ENCODE assay signal across 28 mouse cellular contexts in the genomic region with DNA sequence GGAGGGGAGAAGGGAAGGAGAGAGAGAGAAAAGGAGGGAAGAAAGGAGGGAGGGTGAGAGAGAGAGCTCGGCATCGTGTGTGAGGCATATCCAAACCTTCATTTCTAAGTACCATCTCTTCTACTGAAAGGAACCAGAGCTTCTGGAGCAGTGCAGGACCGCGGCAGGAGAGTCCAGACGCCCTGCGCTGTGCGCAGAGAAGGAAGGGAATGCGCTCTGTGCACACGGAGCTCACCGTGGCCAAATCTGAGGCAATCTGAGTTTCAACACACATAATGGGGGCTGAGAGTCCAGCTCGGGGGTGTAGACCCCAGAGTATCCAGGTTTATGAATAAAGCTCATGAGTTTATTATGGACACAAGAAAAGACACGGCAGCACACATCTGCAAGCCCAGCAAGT. TPM values are rescaled to one million over a fixed set of nuclear protein-coding genes. Genes with fewer than 3 reads are reported as not detected.
DNase-seq lines count a peak whose midpoint lies in the region; ATAC-seq and TF ChIP-seq lines count a peak whose summit lies in the region.
"Had no signal": no experiment of that assay in that cellular context is flagged by ENCODE, and none has a peak within 500 bp of the region (broad histone marks: within the 10 kb centered on the region; RNA-seq: fewer than 3 reads in every experiment).

No protein-coding gene starts in this region.

- no peak overlapping the region for H3K9ac ChIP-seq in forebrain, postnatal 0 days
- H3K9ac ChIP-seq in forebrain, embryonic 14.5 days (ENCODE audit: low read length) = no peak overlapping the region
- H3K9ac ChIP-seq in kidney, embryonic 15.5 days = no peak overlapping the region
- no peak overlapping the region for H3K9ac ChIP-seq in midbrain, embryonic 11.5 days (ENCODE audit: low read length)
- H3K9ac ChIP-seq in midbrain, embryonic 15.5 days = no peak overlapping the region
- H3K9ac ChIP-seq: embryonic facial prominence, embryonic 15.5 days; heart, embryonic 13.5 days; liver, postnatal 0 days had no signal

- 0 out of 2 replicates have a peak overlapping the region, but pooled peaks have one; percentile 4 for H3K4me2 ChIP-seq in forebrain, postnatal 0 days (ENCODE audit: low read depth)
- H3K4me2 ChIP-seq in forebrain, embryonic 14.5 days (ENCODE audit: low read length) = no peak overlapping the region
- H3K4me2 ChIP-seq in kidney, embryonic 15.5 days = no peak overlapping the region
- no peak overlapping the region for H3K4me2 ChIP-seq in midbrain, embryonic 11.5 days
- H3K4me2 ChIP-seq in midbrain, embryonic 15.5 days = no peak overlapping the region
- H3K4me2 ChIP-seq: embryonic facial prominence, embryonic 15.5 days; heart, embryonic 13.5 days had no signal

- DNase-seq in forebrain, postnatal 0 days = no peak
- no peak for DNase-seq in forebrain, embryonic 14.5 days (ENCODE audit: low spot score)
- DNase-seq in kidney, postnatal 10 days = no peak
- DNase-seq in midbrain, embryonic 11.5 days (ENCODE audit: low spot score, missing footprints) = peak; percentile 54
- no peak for DNase-seq in adrenal gland, adult 18-20 months (ENCODE audit: low spot score in 2 of 2)
- DNase-seq: adrenal gland, postnatal 25 days; cerebellum, adult 18-20 months; cerebellum, postnatal 25 days; liver, postnatal 0 days; lung, postnatal 4 days; right cerebral cortex, postnatal 25 days; thymus, postnatal 4 days had no signal

- no peaks in the 10 kb centered on the region for H3K27me3 ChIP-seq in forebrain, postnatal 0 days (ENCODE audit: insufficient read depth, low read length)
- no peaks in the 10 kb centered on the region for H3K27me3 ChIP-seq in forebrain, embryonic 14.5 days (replicated peaks; ENCODE audit: control insufficient read depth, insufficient read depth, low read length)
- H3K27me3 ChIP-seq in kidney, embryonic 15.5 days = no peaks in the 10 kb centered on the region
- H3K27me3 ChIP-seq in midbrain, embryonic 11.5 days (ENCODE audit: control insufficient read depth, insufficient read depth, low read length) = no peaks in the 10 kb centered on the region
- H3K27me3 ChIP-seq in midbrain, embryonic 15.5 days (replicated peaks) = no peaks in the 10 kb centered on the region
- H3K27me3 ChIP-seq: CH12.LX; embryonic facial prominence, embryonic 15.5 days; heart, embryonic 13.5 days had no signal

- no peak overlapping the region for H3K4me3 ChIP-seq in forebrain, postnatal 0 days (ENCODE audit: low read depth, low read length)
- no peak overlapping the region for H3K4me3 ChIP-seq in forebrain, embryonic 14.5 days (ENCODE audit: low read depth, low read length)
- no peak overlapping the region for H3K4me3 ChIP-seq in kidney, embryonic 15.5 days (replicated peaks)
- no peak overlapping the region for H3K4me3 ChIP-seq in midbrain, embryonic 11.5 days (ENCODE audit: low read depth, low read length)
- no peak overlapping the region for H3K4me3 ChIP-seq in midbrain, embryonic 15.5 days
- H3K4me3 ChIP-seq: embryonic facial prominence, embryonic 15.5 days; heart, embryonic 13.5 days had no signal

- no peak; the same call in 1 of the 2 replicates for ATAC-seq in forebrain, postnatal 0 days
- ATAC-seq in forebrain, embryonic 14.5 days = no peak; the same call in 1 of the 2 replicates
- ATAC-seq in kidney, embryonic 15.5 days (replicated peaks; ENCODE audit: low FRiP score) = no peak
- no peak for ATAC-seq in midbrain, embryonic 11.5 days (ENCODE audit: low FRiP score)
- no peak for ATAC-seq in midbrain, embryonic 15.5 days (replicated peaks)
- ATAC-seq: liver, postnatal 0 days had no signal

- peak overlapping the region; percentile 40; the same call in 1 of the 2 replicates for H3K27ac ChIP-seq in forebrain, postnatal 0 days (ENCODE audit: low read depth, low read length)
- no peak overlapping the region for H3K27ac ChIP-seq in forebrain, embryonic 14.5 days (ENCODE audit: low read depth, low read length)
- H3K27ac ChIP-seq in kidney, embryonic 15.5 days = peak overlapping the region; percentile 41; the same call in 1 of the 2 replicates
- no peak overlapping the region for H3K27ac ChIP-seq in midbrain, embryonic 11.5 days (ENCODE audit: low read depth, low read length)
- no peak overlapping the region for H3K27ac ChIP-seq in midbrain, embryonic 15.5 days
- H3K27ac ChIP-seq: embryonic facial prominence, embryonic 15.5 days; heart, embryonic 13.5 days had no signal

- H3K36me3 ChIP-seq in forebrain, postnatal 0 days (ENCODE audit: insufficient read depth) = no peaks in the 10 kb centered on the region
- H3K36me3 ChIP-seq in forebrain, embryonic 14.5 days (ENCODE audit: control insufficient read depth, insufficient read depth, low read length) = no peaks in the 10 kb centered on the region
- H3K36me3 ChIP-seq in kidney, embryonic 15.5 days = no peaks in the 10 kb centered on the region
- no peaks in the 10 kb centered on the region for H3K36me3 ChIP-seq in midbrain, embryonic 11.5 days (ENCODE audit: control insufficient read depth, insufficient read depth, low read length)
- H3K36me3 ChIP-seq in midbrain, embryonic 15.5 days (replicated peaks) = no peaks in the 10 kb centered on the region
- H3K36me3 ChIP-seq: embryonic facial prominence, embryonic 15.5 days had no signal

- H3K9me3 ChIP-seq in forebrain, postnatal 0 days (ENCODE audit: low read length) = no peaks in the 10 kb centered on the region
- H3K9me3 ChIP-seq in forebrain, embryonic 14.5 days (replicated peaks; ENCODE audit: control insufficient read depth, low read length) = no peaks in the 10 kb centered on the region
- H3K9me3 ChIP-seq in kidney, embryonic 15.5 days (replicated peaks) = no peaks in the 10 kb centered on the region
- no peaks in the 10 kb centered on the region for H3K9me3 ChIP-seq in midbrain, embryonic 11.5 days (ENCODE audit: control insufficient read depth, low read length)
- no peaks in the 10 kb centered on the region for H3K9me3 ChIP-seq in midbrain, embryonic 15.5 days
- H3K9me3 ChIP-seq: embryonic facial prominence, embryonic 15.5 days; heart, embryonic 13.5 days had no signal

- H3K4me1 ChIP-seq in forebrain, postnatal 0 days (ENCODE audit: insufficient read depth) = 0 out of 2 replicates have a peak, but pooled peaks cover 10% of the 10 kb centered on the region
- H3K4me1 ChIP-seq in forebrain, embryonic 14.5 days (ENCODE audit: control insufficient read depth, insufficient read depth, low read length) = peaks cover 11% of the 10 kb centered on the region; the same call in 1 of the 2 replicates
- peaks cover 54% of the 10 kb centered on the region for H3K4me1 ChIP-seq in kidney, embryonic 15.5 days
- H3K4me1 ChIP-seq in midbrain, embryonic 11.5 days (ENCODE audit: control insufficient read depth, insufficient read depth, low read length) = no peaks in the 10 kb centered on the region
- peaks cover 21% of the 10 kb centered on the region for H3K4me1 ChIP-seq in midbrain, embryonic 15.5 days

- no peak for TF ChIP-seq CTCF in forebrain, postnatal 0 days (IDR thresholded peaks at IDR 0.05; ENCODE audit: low read depth)

- WGBS in forebrain, postnatal 0 days = 65% methylated on average over 12 of the region's 12 CpGs
- 70% methylated on average over 12 of the region's 12 CpGs for WGBS in forebrain, embryonic 14.5 days
- 82% methylated on average over 12 of the region's 12 CpGs for WGBS in kidney, embryonic 15.5 days
- 85% methylated on average over 12 of the region's 12 CpGs for WGBS in midbrain, embryonic 11.5 days
- 82% methylated on average over 12 of the region's 12 CpGs for WGBS in midbrain, embryonic 15.5 days

RNA-seq across cellular contexts. Expression of a gene that starts 26.0 kb away (rescaled TPM):
- 32.9 and 35.1 TPM in 2 replicates for total RNA-seq in forebrain, postnatal 0 days (2014; rRNA removed)
- 2.0 and 2.3 TPM in 2 replicates for polyA plus RNA-seq in forebrain, postnatal 0 days (2015; fragmentation: Nextera tagmentation; extraction: Ambion mirVana)
- 3.5 and 3.7 TPM in 2 replicates for polyA plus RNA-seq in forebrain, embryonic 14.5 days (2014; fragmentation: Nextera tagmentation; extraction: Ambion mirVana)
- polyA plus RNA-seq in kidney, embryonic 15.5 days (2015; fragmentation: Nextera tagmentation; extraction: Ambion mirVana) = 3.9 and 4.1 TPM in 2 replicates
- 2.2 and 2.6 TPM in 2 replicates for polyA plus RNA-seq in midbrain, embryonic 11.5 days (2014; fragmentation: Nextera tagmentation; extraction: Ambion mirVana)
- 2.4 and 2.6 TPM in 2 replicates for polyA plus RNA-seq in midbrain, embryonic 15.5 days (2015; fragmentation: Nextera tagmentation; extraction: Ambion mirVana)
- total RNA-seq in adrenal gland, adult 18-20 months (2021) = 10 to 100 TPM; 39.6 to 44.5 TPM

RNA-seq across cellular contexts. Expression of a gene that starts 30.4 kb away (rescaled TPM):
- total RNA-seq in forebrain, postnatal 0 days (2014; rRNA removed) = 18.4 and 22.0 TPM in 2 replicates
- 33.0 and 34.4 TPM in 2 replicates for polyA plus RNA-seq in forebrain, postnatal 0 days (2015; fragmentation: Nextera tagmentation; extraction: Ambion mirVana)
- polyA plus RNA-seq in forebrain, embryonic 14.5 days (2014; fragmentation: Nextera tagmentation; extraction: Ambion mirVana) = 37.5 and 38.8 TPM in 2 replicates
- polyA plus RNA-seq in kidney, embryonic 15.5 days (2015; fragmentation: Nextera tagmentation; extraction: Ambion mirVana) = 152 and 174 TPM in 2 replicates
- polyA plus RNA-seq in midbrain, embryonic 11.5 days (2014; fragmentation: Nextera tagmentation; extraction: Ambion mirVana) = 70.3 and 74.3 TPM in 2 replicates
- 33.2 and 37.2 TPM in 2 replicates for polyA plus RNA-seq in midbrain, embryonic 15.5 days (2015; fragmentation: Nextera tagmentation; extraction: Ambion mirVana)
- total RNA-seq in adrenal gland, adult 18-20 months (2021) = 10 to 100 TPM; 54.4 to 77.9 TPM

RNA-seq across cellular contexts. Expression of a gene that starts 47.6 kb away (rescaled TPM):
- 0.38 TPM in 1 of 2 replicates, not detected in the other for total RNA-seq in forebrain, postnatal 0 days (2014; rRNA removed)
- polyA plus RNA-seq in forebrain, postnatal 0 days (2015; fragmentation: Nextera tagmentation; extraction: Ambion mirVana) = not detected in 2 replicates
- not detected in 2 replicates for polyA plus RNA-seq in forebrain, embryonic 14.5 days (2014; fragmentation: Nextera tagmentation; extraction: Ambion mirVana)
- polyA plus RNA-seq in kidney, embryonic 15.5 days (2015; fragmentation: Nextera tagmentation; extraction: Ambion mirVana) = not detected in 2 replicates
- not detected in 2 replicates for polyA plus RNA-seq in midbrain, embryonic 11.5 days (2014; fragmentation: Nextera tagmentation; extraction: Ambion mirVana)
- polyA plus RNA-seq in midbrain, embryonic 15.5 days (2015; fragmentation: Nextera tagmentation; extraction: Ambion mirVana) = not detected in 2 replicates
- under 1 TPM in 1 of 2 experiments, not detected in 1; 0.45 TPM for total RNA-seq in adrenal gland, adult 18-20 months (2021)
- total RNA-seq: adrenal gland, postnatal 25 days; CH12.LX; gastrocnemius, adult 8-10 months; heart, adult 18-20 months; heart, postnatal 25 days; layer of hippocampus, postnatal 25 days; left cerebral cortex, postnatal 25 days; liver, adult 2 months; MEL had no signal
- polyA plus RNA-seq: embryonic facial prominence, embryonic 15.5 days; heart, embryonic 13.5 days; large intestine, adult 2 months; liver, adult 2 months; liver, postnatal 0 days; neural tube, embryonic 14.5 days; spleen, adult 2 months; stomach, embryonic 14.5 days had no signal

RNA-seq across cellular contexts. Expression of a gene that starts 48.2 kb away (rescaled TPM):
- total RNA-seq in forebrain, postnatal 0 days (2014; rRNA removed) = not detected in 2 replicates
- not detected in 2 replicates for polyA plus RNA-seq in forebrain, postnatal 0 days (2015; fragmentation: Nextera tagmentation; extraction: Ambion mirVana)
- not detected in 2 replicates for polyA plus RNA-seq in forebrain, embryonic 14.5 days (2014; fragmentation: Nextera tagmentation; extraction: Ambion mirVana)
- not detected in 2 replicates for polyA plus RNA-seq in kidney, embryonic 15.5 days (2015; fragmentation: Nextera tagmentation; extraction: Ambion mirVana)
- polyA plus RNA-seq in midbrain, embryonic 11.5 days (2014; fragmentation: Nextera tagmentation; extraction: Ambion mirVana) = not detected in 2 replicates
- polyA plus RNA-seq in midbrain, embryonic 15.5 days (2015; fragmentation: Nextera tagmentation; extraction: Ambion mirVana) = not detected in 2 replicates
- total RNA-seq in adrenal gland, adult 18-20 months (2021) = not detected
- total RNA-seq: adrenal gland, postnatal 25 days; CH12.LX; gastrocnemius, adult 8-10 months; heart, adult 18-20 months; heart, postnatal 25 days; layer of hippocampus, postnatal 25 days; left cerebral cortex, postnatal 25 days; liver, adult 2 months; MEL had no signal
- polyA plus RNA-seq: embryonic facial prominence, embryonic 15.5 days; heart, embryonic 13.5 days; large intestine, adult 2 months; liver, adult 2 months; liver, postnatal 0 days; neural tube, embryonic 14.5 days; spleen, adult 2 months; stomach, embryonic 14.5 days had no signal

RNA-seq across cellular contexts. Expression of a gene that starts 59.6 kb away (rescaled TPM):
- total RNA-seq in forebrain, postnatal 0 days (2014; rRNA removed) = 0.62 TPM in 1 of 2 replicates, not detected in the other
- polyA plus RNA-seq in forebrain, postnatal 0 days (2015; fragmentation: Nextera tagmentation; extraction: Ambion mirVana) = not detected in 2 replicates
- not detected in 2 replicates for polyA plus RNA-seq in forebrain, embryonic 14.5 days (2014; fragmentation: Nextera tagmentation; extraction: Ambion mirVana)
- polyA plus RNA-seq in kidney, embryonic 15.5 days (2015; fragmentation: Nextera tagmentation; extraction: Ambion mirVana) = not detected in 2 replicates
- polyA plus RNA-seq in midbrain, embryonic 11.5 days (2014; fragmentation: Nextera tagmentation; extraction: Ambion mirVana) = not detected in 2 replicates
- polyA plus RNA-seq in midbrain, embryonic 15.5 days (2015; fragmentation: Nextera tagmentation; extraction: Ambion mirVana) = not detected in 2 replicates
- total RNA-seq in adrenal gland, adult 18-20 months (2021) = under 1 TPM; 0.19 to 0.46 TPM
- total RNA-seq: CH12.LX; gastrocnemius, adult 8-10 months; heart, adult 18-20 months; heart, postnatal 25 days; layer of hippocampus, postnatal 25 days; left cerebral cortex, postnatal 25 days; liver, adult 2 months; MEL had no signal
- polyA plus RNA-seq: embryonic facial prominence, embryonic 15.5 days; heart, embryonic 13.5 days; large intestine, adult 2 months; liver, adult 2 months; liver, postnatal 0 days; neural tube, embryonic 14.5 days; spleen, adult 2 months; stomach, embryonic 14.5 days had no signal

Comparison
In these comparisons a context has a peak if more than half of its experiments do, and no peak if none do; other contexts are left out.
1. H3K27ac ChIP-seq: peak in forebrain, postnatal 0 days (single experiment) and kidney, embryonic 15.5 days (single experiment); none in forebrain, embryonic 14.5 days (single experiment), midbrain, embryonic 11.5 days (single experiment) and midbrain, embryonic 15.5 days (single experiment).